Mouse (Mus musculus) kidney, postnatal 25 days (tissue): ENCODE results near the gene Rabl6.

Experiments
- DNase-seq, 2 experiments: peaks; one replicate each; pipeline ENCODE4 v3.0.0; 2021; ENCODE audit warnings: mixed read lengths in 2 of 2

The Rabl6 gene

DNA sequence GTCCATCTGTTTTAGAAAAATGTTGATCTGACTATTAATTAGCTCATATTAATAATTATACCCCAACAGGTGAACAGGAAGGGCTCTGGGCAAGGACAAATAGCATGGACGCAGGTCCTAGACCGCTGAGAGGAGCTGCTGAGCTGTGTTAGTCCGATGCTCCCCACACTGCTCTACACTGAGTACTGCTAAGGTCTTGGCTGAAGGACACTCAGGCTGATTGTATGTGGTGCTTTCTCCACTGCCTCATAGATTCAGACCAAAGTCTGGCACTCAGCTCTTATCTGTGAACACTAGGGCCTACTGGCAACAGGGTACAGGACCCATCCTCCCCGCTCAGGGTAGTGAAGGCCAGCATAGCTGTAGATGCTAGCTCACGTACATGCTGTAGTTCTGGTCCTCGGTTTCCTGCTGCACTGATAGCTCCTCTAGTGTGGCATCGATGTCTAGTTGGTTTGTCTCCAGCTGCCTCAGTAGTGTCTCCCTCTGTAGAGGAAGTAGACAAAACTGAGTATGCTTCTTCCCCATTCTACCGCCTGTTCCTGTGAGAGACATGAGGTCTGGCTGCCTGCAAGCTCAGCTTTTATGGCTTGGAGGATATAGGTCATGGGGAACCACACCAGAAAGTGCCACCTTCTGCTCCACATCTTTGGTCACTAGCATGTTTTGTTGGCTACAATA lies 20.0 kb downstream of the Rabl6 start:
- no peak for DNase-seq

DNA sequence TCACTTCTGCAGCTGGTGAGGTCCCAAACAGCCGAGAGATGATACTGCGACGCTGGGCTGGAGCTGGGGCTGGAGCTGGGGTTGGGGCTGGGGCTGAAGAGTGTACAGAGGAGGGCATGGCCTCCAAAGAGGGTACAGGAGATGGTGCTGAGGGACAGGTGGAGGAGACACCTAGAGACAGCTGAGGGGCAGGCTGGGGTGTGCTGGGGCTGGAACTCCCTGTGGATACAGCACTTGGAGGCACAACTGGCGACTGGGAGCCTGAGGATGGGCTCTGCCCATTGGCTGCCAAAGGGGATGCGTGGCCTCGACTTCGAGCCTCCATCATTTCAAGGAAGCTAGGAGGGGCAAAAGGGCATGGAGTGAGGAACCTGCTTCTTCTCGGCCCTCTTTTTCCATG lies 21.0 kb downstream of the Rabl6 start:
- no peak for DNase-seq

DNA sequence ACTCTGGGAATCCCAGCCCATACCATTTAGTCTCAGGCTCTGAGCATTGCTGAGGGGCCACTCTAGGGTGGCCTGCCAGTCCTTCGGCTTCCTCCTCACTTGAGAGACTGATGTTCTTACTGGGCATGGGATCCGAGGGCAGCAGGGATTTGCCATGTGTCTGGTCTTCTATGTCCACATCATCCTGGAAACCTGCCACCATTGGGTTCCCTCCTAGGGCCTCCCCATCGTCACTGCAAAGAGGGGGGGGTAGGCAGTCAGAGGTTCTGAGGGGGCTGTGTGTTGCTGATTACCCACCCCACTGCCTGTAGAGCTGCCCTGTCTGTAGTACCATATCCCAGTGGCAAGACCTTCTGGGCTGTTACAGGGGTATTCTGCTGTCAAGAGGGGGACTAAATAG lies 22.7 kb downstream of the Rabl6 start:
- no peak for DNase-seq

DNA sequence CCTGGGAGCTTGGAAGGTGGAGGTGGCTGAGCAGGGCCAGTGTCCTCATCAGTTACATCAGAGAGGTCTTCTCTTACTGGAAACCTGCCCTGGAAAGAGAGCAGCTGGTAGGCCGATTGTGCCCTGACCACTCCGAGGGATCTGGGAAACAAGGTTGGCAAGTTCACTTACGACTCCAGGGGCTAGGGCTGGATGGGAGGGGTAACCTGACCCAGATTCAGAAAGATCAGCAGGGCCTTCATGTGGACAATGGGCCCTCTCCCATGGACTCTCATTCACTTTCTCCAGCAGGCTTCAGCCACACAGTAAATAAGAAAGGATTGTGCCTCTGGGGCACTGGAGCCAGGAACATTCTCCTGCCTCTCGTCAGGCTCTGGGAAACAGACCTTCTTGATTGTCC lies 23.5 kb downstream of the Rabl6 start:
- DNase-seq, result no peak

DNA sequence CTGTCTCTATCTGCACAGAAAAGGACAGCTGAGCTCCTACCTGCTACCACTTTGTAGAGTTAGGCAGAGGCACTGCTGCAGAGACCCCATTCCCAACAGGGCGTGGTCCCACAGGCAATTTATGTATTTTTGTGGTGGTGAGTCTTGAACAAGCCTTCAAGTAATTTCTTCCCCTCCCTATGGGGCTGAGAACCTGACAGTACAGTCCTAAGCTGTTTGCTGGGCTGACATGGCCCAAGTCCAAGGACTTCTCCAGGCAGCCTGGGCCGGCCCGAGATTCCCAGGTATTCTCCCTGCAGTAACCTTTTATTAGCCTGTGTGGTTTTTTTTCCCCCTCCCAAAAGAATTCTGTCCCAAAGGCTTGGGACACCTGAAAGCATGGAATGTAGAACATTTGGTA lies 24.2 kb downstream of the Rabl6 start:
- DNase-seq, result no peak

DNA sequence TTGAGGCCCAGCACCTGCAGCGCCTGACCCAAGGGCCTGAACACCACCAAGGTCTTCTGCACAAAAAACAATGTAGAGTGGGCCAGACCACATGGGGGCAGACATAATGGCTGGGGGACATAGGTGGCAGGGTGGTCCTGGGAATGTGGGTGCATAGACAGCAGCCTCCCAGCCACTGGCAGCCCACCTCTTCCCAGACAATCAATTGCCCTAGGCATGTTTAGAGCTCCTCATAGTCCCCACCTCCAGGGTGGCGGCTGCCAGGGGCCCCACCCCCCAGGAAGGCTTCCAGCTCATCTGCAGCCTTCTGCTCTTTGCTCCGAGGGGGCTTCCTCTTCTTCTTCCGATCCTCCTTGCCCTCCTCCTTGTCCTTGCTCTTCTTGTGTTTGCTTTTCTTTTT lies 24.8 kb downstream of the Rabl6 start:
- DNase-seq, result no peak

DNA sequence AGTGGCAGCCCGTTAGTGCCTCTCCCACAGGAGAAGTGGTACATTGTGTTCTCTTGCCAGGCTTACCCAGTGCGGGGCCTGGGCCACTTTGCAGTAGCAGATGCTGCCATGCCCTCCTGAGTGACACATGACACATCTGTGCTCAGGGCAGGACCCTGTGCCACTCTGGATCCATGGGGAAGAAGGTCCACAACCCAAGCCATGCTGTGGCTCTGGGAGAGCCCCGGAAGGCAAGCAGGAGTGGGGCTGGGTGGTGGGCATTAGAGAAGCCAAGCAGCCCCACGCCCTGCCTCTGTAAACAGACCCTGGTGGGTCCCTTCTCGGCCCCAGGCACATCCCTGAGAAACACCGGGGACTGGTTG lies 25.2 kb downstream of the Rabl6 start:
- no peak for DNase-seq

DNA sequence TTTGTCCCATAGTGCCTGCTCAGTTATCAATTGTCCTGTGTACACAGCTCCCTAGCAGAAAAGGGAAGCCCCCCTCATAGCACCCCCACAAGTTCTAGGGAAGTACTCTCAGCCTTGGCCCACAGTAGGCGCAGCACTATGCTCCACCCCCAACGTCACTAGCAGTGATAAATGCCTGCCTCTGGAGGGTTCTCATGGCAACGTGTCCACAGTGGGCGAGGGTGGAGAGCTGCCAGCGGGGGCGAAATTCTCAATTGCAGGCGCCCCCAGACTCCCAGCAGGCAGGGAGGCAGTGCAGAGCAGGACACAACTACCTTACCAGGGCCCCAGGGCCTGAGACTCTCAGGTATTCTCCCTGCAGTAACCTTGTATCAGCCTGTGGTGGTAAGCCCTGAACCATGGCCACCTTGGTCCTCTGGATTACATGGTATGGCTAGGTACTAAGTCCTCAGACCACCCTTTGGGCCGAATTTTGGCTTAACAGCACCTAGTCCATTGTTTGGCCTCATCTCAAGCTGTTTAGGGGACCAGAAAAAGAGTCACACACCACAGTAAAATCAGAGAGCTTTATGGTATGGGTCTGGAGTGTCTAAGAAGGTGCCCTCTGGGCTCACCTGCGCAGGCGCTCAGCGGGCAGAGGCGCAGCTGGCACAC lies 25.7 kb downstream of the Rabl6 start:
- peak; percentile 39 to 69 for DNase-seq

DNA sequence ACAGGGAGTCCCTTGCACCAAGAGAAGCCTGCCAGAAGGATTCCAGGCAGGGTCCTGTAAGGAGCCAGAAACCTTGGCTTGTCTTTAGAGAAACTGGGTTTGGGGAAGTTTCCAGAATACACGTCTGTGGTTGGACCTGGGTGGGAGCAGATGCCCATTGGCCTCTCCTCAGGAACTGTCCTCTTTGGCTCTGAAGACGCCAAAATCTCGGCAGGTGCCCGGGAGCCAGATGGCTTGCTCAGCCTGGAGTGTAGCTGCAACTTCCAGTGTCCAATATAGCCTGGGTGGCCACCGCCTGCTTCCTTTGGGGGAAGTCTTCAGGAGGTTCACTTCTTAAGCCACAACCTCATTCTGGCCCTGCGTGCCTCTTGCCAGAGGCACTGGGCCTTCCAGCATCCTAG lies 26.4 kb downstream of the Rabl6 start:
- no peak for DNase-seq

DNA sequence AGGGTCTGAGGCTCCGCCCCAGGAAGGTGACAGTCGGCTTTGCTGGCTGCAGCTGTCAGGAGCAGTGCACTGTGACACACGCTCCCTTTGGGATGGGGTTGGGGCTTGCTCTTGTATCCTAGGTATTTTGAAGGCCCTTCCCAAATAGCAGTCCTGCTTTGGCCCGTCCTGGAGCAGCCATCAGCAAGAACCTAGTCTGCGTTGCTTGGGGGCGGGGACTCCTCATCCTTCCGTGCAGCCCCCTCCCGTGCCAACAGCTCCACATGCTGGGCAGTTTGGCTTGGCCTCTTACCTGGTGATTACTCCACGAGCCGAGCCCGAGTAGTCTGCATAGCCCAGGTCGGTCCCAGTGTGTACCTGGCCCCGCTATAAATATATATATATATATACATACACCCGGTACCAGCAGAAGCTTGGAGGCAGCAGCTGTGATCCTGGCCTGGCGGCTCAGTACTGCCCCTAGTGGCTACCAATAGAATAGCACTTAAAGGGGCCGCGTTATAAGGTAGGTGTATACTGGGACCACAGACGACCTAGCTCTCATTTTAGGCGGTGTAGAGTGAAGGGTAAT lies 26.9 kb downstream of the Rabl6 start, which contains the start of gene Ajm1:
Gene Ajm1 (minus strand): TSS at position 464 of the 571 bp plus-strand sequence.
- peak; percentile 34 to 68 for DNase-seq

DNA sequence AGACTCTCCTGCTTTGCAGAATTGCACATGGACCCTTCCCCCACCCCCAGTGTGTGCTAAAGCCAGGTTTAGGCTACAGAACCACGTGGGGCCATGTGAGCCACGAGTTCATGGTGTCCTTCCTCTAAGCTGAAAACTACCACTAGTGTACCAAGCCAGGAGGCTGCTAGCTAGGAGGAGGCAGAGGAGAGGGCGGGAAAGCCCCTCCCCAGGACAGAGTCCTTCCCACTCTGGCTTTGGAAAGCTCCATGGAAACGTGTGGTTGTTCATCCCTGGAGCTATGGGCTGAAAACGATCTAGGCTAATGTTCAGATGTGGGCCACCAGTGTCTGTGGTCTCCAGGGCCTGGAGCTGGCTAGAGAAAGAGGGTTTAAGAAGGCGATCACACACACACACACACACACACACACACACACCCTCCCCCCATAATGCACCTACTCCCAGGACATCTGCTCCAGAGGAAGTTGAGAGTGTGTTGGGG lies 27.7 kb downstream of the Rabl6 start:
- DNase-seq, result peak in 1 of 2 experiments; percentile 54

DNA sequence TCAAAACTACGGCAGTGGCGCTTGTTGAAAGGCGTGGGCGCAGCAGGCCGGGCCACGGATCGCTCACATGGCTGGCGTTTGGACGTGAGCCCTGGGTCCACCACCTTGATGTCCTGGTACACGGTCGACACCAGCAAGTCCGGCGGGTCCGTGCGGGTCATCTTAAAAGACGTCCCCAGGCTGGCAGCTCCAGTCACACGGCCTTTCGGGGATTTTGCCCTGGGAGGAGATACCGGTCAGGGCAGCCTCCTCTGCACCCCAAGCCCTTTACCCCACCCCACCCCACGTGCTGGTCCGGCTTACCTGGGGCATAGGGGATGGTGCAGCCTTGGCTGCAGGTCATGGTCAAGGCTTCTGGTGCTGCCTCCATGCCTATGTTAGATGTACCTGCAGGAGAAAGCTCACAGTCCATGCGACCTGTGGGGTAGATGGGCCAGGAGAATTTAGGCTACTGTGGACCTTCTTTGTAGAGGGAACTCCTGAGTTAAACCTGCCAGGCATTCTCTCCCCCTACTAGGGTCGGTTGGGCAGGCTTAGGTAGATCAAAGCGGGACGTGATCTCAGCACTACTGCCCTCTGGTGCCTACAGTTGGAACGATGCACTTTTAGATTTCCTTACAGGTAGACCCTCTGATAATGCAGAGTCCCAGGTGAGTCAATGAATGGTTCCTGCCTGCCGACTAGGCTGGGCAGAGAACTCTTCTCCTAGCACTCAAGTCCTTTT lies 28.4 kb downstream of the Rabl6 start:
- DNase-seq, result peak; percentile 59 to 79

DNA sequence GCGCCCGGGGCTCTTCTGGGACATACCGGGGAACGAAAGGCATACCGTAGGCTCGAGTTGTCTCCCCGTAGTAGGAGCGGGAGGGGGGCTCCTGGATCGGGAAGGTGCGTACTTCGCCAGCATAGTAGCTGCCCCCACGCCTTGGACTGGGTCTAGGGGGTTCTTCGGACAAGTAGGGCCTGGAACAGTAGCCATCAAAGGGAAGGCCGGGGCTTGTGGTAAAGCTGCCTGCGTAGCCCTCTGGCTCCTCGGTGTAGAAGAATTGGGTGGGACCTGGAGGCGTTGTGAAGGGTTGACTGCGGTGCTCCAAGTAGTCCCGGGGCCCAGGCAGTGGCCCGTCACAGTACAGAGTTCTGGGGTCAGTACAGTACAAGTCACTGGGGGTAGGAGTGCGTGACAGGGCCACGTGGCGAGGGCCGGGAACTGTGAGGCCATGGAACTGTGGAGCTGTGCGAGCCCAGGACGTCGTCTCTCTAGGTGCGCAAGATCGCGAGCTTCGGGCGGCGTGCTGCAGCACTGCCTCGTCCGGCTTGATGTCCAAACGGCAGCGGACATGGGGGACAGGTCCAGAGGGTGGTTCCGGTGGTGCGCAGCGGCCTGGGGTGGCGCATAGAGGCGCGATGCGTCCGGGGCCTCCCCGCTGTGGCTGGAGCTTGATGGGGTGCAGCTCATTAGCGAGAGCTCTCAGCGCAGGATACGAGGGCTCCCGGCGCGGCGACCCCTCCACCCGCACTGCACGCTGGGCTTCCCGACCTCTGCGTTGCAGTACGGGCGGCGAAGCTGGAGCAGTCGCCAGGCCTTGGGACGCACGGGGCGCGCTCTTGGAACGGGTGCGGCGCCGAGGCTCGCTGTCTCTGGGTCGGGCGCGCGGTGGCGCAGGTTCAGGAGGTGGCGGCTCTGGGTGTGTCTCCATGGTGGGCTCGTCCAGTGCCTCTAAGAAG lies 29.3 kb downstream of the Rabl6 start:
- no peak for DNase-seq

DNA sequence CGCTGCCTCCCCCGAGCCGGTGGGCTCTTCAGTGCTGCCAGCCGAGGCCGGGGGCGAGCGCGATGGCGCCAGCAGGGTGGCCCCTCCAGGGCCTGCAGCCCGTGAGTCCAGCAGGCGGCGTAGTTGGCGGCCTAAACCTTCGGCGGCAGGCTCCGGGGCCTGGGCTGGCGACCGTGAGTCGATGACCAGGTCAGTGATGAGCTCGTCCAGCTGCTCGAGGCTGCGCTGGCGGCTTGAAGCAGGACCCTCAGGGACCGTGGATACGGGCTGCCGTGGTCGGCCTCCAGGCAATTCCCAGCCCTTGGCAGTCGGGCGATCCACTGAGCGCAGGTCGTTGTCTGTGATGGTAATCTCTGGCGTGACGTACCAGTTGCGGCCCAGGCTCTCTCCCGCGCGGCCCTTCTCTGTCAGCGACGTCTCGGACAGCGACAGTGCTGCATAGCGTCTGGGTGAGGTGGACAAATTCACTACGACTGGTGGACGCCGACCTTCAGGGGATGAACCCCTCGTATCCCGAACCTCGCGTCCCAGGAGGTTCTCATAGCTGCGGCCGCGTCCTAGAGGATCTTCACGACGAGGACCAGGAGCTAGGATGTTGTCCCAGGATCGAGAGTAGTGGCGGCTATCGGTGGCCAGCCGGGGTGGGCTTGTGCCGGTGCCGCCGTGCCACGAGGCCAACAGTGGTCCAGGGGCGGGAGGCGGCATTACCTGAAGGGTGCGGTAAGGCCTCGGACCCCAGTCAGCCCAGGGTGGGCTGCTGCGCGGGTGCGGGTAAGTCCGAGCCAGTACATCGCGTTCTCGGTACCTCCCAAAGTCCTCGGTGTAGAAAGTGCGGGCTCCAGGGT lies 30.1 kb downstream of the Rabl6 start:
- peak in 1 of 2 experiments; percentile 52 for DNase-seq

DNA sequence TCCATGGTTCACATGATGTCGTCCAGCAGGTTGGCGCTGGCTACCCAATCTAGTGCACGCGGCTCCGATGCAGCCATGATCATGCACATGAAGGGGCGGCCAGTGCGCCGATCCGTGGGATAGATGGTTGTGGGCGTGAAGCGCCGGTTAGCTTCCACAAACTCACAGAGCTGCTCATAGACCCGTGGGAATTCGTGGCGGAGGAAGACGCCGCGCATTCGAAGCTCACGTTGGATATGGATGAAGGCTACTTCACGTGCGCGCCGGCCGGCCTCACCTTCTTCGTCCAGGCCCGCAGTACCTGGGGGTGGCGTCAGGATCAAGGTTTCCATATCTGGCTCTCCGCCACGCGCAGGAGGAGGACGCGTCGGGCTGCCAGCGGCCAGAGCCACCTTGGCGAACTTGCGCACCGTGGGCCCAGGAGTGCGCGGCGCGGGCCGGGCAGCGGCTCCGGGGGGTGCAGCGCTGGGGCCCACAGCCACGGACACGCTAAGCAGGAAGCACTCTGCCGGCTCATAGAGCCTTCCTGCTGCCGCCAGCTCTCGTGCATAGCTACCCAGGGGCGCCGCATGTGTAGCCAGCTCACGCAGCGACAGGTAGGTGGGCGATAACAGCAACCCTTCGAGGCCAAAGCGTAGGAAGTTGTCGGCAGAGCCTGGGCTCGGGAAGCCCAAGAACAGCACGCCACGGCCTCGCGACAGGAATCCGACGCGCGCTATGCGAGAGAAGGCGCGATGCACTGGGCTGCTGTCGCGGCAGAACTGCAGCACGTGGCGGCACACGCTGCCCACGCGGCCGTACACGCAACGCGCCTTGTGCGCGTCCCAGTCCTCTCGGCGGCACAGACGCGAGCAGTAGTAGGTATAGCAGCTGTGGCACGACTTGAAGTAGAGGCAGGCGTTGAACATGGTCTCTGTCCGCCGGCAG lies 31.1 kb downstream of the Rabl6 start:
- DNase-seq, result no peak

DNA sequence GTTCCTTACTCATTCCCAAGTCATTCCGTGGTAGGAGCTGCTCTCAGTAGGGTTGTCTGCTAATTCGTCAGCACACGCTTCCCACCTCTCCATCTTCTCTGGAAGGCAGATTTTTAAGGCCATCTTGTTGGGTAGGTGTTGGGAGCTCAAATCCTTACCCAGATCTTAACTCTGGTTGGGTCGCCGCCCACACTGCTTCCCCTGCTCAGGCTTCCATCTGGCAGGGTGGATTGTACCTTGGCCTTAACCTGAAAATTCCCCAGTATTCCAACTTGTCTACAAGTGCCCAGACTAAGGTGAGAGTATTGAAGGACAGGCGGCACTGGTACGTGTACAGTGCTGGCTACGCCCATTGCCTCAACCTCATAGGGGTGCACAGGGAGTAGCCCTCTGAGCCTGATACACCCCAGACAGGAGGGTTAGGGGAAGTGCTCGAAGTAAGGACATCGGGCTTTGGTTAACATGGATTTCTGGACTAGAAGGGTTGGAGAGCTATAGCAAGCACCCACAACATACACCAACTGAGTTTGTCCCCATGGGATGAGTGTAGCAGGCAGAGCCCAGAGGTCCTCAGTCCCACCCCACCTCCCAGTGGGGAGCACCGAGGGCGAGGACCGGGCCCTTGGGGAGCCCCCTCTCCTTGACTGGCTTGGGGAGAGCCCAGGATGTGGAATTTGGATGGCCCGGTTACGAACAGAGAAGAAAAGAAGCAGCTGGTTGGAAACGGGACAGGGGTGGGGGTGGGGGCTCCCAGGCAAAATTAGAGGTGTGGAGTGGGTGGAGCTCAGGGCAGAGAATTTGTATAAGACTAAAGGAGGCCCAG lies 32.1 kb downstream of the Rabl6 start:
- no peak for DNase-seq

DNA sequence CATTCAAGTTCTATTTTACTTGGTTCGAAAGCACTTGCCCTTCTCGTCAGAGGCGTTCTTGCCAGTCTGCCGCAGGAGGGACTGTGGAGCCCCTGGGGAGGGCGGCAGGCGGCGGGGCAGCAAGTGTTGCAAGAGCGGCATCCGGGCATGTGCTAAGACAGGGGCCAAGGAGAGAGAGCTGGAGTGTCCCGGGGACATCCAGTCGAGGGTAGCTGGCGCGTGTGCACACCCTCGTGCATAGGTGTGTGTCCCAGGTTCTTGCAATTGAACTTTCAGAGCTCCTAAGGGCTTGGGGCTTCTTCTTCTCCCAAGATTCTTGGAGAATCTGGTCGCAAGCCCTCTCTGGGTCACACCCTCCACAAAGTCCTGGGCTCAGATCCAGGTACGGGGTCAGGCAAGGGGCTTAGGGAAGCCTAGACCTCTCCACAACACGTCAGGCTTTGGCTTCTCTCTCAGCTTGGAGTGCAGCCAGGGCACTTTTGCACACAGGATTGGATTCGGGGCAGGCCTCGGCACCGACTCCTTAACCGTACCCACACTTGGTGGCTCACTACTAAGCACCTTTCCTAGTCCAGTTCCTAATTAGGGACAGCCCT lies 32.8 kb downstream of the Rabl6 start:
- peak; percentile 46 to 71 for DNase-seq

DNA sequence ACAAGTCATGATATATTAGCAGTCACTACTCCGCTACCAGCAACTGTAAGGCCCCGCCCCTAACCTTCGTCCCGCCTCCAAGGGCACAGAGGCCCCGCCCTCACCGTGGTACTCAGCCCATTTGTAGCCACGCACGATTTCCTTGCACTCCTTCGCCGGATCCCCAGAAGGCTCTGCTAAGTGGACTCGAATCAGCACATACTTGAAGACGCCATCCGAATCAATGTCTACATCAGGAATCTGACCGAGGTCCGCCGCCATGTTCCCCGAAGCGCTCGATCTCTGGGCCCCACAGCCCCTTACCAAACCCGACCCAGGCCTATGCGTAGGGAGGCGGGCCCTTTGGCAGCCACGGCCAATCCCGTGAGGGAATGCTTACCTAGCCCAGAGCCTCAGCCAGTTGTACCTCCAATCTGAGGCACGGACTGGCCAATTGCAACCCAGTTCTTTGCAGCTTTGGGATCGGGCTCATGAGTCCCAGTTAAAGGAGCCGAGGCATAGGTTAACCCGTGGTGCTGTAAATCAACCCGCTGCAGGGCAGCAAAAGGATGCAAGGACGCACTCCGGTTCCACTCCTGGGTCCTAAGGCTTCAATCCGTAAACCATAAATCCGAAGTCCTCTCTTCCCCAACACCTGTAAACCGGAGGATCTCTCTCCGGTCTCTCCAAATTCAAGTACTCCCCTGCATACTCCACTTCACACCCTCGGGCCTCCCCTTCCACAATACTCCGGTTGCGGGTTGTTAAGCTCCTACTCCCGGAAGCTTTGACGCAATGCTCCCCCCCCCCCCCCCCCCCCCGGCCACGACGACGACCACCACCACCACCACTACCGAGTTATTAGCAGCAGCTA lies 33.5 kb downstream of the Rabl6 start, which contains the start of the genes Mamdc4 and Phpt1:
Gene Mamdc4 (minus strand): TSS at position 267 of the 853 bp plus-strand sequence.
Gene Phpt1 (minus strand): TSS at position 646 of the 853 bp plus-strand sequence.
- peak; percentile 98 to 99 for DNase-seq
